Mouse (Mus musculus) spleen, postnatal 14 days (tissue): ENCODE data around the gene Gsto2.

Source experiments
- DNase-seq, 2 experiments: peaks; one replicate each; pipeline ENCODE4 v3.0.0; 2021 to 2022; ENCODE audit warnings: low spot score in 2 of 2

Gene Gsto2

DNA sequence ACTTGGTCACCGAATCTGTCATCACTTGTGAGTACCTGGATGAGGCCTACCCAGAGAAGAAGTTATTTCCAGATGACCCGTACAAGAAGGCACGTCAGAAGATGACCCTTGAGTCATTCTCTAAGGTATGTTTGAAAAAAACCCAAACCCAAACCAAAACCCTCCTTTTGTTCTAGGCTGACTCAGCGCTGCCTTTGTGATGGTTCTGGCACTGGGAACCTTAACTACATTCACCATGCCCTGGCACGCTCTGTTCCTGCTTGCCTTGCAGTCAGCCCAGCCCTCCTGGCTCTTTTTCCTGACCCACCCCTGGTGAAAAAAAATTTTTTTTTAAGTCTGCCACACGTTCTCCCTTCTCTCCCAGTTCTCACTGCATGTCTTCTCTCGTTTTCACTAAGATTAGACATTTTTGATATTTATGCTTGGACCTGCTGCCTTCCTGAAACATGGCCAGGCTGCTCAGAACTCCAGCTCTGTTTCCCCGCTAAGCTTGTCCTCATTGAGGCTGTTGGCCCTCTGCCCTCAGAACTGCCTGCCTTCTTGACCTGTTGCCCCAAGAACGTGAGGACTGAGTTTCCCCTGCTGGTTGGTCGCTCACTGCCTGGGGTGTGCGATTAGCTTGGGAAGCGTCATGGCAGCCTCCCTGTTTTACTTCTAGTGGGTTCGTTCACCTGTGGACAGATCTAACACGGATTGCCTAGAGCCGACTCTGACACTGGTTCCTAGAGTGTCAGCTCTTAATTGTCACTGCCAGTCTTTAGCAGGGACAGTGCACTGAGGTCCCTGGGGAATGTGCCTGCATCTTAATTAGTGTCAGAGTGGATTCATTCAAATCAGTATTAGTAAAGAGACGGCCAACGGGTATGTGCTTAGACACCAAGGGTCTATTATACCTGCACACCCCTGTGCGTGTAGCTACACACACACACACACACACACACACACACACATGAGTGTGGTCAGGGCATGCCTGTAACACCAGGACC is 7.1 kb upstream of the Gsto2 start:
- no peak for DNase-seq

DNA sequence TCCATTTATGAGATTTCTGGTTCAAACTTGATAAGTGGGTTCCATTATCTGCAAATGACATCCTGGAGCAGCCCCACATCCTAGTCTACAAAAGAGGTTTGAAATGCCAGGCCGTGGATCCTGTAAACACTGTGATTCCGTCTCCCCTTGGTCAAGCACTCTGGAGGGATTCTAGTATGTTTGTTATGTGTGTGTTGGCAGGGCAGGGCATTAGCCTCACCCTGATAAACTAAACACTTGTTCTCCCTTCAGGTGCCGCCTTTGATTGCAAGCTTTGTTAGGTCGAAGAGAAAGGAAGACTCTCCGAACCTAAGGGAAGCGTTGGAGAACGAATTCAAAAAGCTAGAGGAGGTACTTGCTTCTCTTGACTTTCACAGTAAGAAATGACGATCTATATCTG is 6.2 kb upstream of the Gsto2 start:
- DNase-seq = no peak

DNA sequence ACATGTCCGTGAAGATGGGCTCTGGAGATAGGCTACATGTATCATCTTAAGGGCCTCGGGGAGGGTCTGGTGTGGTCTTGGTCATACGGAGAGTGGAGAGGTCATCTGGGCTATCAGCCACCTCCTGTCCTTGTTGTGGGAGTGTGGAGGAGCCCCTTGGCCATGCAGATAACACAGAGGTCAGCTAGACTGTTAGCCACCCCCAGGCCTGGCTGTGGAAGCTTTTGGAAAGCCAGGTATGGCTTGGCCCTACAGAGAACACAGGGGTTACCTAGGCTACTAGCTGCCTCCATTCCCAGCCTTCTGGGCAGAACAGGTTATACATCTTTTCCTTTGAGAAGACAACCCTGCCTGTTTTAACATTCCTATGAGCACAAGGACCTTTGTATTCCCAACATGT is 2.8 kb upstream of the Gsto2 start:
- DNase-seq = no peak

DNA sequence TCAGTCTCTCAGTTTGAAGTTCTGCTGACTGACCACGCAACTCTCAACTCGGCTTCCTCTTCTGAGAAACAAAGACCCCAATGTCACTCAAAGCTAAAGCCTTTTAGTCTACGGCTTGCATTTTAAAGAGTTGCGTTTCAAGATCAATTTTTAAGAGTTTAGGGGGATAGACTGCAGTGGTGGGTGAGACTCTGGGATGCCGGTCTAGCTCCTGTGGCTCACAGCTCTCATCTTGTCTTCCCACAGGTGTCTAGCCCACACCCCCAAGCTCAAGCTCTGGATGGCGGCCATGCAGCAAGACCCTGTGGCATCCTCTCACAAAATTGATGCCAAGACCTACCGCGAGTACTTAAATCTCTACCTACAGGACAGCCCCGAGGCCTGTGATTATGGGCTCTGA is 1.3 kb upstream of the Gsto2 start:
- DNase-seq = no peak

DNA sequence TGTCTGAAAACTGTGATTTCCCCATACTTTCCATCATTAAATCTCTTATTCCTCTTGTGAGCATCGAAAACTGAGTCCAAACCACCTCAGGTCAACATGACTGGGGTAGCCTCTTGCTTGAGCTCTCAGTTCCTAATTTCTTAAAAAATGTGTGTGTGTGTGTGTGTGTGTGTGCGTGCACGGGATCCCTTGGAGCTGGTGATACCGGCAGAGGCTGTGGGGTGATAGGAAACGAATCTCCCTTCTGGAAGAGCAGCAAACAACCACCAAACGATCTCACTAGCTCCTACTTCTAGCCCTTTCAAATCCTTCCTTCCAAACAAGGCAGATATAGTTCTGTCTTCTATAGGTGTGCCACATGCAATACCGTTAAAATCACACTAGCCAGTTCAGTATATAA is 613 bp upstream of the Gsto2 start:
- DNase-seq = no peak

DNA sequence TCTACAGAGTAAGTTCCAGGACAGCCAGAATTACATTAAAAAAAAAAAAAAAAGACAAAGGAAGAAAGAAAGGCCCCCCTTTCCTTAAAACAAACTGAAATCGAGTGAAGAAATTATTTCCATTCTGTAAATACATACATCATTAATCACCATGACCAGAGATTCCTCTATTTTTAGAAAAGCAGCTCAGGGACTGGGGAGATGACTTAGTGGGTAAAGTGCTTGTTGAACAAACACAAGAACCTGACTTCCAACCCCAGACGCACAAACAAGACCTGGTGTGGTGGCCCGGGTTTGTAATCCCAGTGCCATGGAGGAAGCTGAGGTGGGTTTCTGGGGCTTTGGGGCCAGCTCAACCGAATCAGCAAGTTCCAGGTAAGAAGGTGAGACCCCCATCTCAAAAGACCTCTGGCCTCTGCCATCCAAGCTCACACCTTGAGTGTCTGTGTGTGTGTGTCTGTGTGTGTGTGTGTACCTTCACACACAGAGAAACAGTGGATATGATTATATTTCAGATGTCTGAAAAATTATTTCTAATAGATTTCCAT is 2.4 kb downstream of the Gsto2 start:
- DNase-seq = no peak

DNA sequence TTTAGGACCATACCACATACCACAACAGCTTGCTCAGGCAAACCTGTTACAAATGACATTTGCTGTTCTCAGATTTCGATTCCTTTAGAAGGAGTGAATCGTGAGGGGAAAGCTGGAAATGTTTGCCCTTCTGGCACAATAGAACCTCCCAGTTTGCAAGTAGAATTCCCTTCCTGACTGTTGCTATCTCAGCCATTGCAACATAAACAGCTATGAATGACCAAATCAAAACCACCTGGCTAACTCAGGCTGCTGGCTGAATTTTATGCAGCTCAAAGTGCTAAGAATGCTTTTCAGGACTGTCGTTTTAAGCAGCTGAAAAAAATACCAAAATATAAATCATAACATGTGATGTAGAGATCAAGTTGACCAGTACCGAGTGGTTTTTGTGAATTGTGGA is 3.6 kb downstream of the Gsto2 start:
- DNase-seq = no peak

DNA sequence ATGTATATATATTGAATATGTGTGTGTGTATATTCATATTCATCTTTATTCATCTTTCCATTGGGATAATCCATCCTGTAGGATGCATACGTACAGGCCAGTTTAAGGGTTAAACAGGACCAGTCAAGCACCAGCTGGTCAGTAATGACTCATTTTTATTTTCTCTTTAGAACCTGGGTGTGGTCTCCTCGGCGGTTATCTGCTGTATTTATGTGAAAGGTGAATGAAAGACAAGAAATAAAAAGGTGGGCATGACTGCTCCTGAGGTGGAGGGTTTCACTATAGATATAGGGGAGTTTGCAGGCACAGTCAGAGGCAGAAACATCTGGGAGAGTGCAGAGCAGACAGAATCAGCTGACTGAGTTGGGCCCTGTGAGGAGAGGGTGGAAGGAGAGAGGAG is 4.2 kb downstream of the Gsto2 start:
- DNase-seq = no peak

DNA sequence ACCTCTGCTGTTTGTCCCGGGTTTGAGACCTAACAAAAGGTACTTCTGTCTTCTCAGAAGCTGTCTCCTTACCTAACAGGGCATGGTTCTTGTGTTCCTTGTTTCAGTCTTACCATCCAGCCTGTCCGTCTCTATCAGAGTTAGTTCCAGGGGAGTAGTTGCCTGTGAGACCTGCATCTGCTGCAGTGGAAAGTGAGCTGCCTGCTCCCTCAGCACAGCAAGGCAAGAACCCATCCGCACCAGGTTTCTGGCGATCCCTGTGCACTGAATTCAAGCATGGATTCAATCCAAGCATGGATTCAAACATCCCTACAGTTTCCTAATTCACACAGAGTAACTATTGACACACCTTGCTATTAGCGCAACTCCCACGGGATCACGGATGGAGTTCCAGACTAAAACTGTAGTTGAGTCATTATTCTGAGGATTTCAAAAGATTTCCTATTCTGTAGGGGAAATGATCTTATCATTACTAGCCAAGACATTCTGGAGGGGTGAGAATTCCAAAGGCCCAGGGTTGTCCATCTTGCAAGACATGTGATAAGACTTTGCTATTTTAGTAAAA is 4.8 kb downstream of the Gsto2 start:
- DNase-seq = no peak

DNA sequence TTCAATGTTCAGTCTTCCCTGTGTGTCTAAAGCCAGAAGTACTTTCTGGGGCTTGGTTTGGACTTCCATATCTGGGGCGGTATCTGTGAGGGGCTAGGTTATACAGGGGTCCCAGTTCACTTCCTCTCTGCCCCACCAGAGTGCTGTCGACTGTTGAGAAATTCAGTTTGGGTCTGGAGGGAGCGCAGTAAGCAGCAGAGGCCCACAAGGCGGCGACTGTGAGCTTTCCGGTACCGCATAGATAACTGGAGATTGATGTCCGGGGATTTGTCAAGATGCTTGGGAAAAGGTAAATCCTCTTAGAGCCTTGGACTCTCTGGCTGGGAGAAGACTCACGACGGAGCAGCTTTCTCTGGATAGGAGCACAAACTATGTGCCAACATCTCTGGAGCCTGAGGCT is 6.2 kb downstream of the Gsto2 start:
- no peak for DNase-seq

DNA sequence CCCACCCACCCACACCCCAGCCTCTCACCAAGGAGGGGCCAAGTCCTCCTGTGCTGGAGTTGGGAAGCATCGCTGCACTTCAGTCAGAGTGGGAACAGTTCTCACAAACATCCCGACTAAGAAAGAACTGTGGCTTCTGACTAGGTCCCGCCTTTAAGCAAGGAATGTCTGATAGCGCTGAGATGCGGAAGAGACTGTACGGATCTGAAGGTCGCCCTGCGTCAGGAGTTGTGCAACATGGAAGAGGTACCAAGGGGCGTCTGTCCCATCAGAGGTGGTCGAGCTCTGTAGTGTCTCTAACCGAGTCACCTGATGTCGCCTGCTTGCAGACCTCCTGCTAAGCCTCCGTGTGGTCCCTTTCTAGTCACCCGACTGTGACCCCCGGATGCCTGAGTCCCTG is 10.9 kb downstream of the Gsto2 start:
- DNase-seq = no peak

DNA sequence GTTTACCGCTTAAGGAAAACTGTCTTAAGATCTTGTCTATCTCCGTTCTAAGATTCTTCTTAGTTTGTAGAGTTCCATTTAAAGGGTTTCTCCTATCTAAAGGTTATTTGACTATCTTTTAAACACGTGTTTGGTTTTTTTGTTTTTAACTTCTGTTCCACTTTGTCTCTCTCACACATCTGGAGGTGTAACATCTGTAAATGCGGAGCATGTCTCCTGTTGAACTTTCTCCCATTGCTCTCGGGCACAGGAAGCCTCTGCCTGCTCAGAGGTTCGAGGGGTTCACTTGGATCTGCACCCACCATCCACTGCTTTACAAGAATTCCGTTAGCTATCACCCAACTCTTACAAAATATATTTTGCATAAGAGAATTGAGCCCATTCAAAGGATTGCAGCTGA is 16.2 kb downstream of the Gsto2 start:
- no peak for DNase-seq

DNA sequence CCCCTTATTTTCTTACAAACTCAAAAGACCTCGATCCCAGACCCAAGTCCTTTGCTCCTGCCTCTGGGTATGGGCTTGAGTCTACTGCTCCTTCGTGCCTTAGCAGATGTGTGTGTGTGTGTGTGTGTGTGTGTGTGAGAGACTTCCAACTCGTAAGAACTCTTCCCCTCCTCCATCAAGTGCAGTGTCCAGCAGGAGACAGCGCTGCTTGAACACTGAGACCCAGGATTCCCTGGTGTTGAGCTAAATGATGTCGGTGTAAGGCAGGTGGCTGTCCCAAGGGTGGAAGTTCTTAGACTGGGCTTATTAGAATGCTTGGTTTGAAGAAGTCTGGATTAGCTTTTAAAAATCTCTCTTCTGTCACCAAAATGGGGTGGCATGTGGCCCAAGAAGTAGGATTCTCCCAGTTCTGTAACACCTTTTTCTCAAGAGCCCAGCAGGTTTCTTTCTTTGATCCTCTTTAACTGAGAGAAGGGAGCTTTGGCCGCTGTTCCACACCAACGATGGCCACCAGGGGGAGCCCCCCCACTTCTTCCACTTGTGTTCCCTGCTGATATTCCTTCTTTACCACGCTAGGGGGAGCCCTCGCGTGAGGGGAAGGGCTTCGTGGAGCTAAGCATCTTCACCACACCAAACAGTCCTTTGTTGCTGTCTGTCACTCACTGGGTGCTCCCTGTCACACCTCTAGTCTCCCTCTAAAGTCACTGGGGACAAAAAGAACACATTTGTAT is 17.0 kb downstream of the Gsto2 start:
- DNase-seq = peak; percentile 62 to 73

DNA sequence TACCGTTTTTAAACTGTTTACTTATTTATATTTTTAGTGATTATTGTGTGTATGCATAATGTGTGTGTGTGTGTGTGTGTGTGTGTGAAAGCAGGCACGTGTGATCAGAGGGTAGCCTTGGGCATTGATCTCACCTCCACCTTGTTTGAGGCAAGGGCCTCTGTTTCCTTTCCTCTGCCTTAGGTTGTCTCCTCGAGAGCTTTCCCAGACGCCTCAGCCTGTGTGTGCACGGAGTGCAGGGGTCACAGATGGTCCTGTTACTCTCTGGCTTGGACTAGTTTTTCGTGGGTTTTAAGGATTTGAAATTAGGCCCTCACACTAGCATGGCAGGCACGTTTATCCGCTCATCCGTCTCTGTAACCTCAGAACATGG is 17.5 kb downstream of the Gsto2 start:
- DNase-seq = no peak

DNA sequence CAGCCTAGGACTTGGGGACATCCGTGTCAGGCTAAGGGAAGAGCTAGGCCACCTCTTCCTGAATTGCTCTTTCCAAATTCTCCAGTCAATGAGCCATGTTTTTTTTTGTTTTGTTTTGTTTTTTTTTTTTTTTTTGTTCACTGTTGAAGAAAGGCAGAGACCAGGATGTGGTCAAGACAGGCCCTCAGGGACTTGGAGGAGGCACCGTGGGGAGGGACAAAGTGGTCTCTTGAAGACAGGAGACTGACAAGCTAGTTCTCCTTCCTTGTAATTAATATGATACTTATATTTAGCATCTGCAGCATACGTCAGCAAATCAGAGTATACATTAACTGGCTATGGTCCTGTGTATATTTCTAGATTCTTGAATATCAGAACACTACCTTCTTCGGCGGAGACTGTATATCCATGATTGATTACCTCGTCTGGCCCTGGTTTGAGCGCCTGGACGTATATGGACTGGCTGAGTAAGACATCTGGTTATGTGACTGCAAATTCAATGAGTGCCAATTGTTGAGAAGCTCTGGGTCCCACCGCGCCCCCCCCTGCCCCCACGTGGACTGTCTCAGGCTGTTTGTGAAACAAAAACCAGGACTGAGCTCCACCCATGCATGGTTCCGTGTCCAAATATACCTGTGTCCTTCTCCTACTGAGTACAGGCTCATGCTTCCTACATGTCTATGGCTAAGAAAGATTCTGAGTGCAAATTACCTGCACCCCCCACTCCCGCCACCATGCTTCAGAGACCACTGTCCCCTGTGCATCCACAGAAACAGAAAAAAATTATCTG is 19.2 kb downstream of the Gsto2 start:
- no peak for DNase-seq

DNA sequence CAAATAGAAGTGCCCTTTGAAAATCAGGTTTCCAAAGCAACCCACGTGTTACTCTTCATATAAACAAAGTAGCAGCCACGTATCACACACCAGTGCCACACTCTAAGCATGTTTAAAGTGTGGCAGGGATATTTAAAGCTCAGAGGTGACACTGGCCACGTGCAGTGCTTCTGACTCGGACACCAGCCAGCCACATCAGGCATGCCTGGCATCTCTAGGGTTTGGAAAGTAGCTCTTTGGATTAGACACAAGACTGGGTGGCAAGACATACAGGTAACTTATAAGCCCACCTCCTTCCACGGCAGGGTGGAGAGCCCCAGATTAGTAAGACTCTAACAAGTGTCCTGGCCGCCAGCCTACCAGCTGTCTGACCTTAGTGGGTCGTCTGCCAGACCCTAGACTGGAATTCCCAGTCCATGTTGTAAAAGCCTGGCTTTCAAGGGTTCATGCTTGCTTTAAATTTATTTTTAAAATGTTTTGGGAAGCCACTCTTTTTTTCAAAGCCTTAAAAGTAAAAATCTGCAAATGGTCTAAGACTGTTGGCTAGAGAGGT is 19.9 kb downstream of the Gsto2 start:
- DNase-seq = no peak

DNA sequence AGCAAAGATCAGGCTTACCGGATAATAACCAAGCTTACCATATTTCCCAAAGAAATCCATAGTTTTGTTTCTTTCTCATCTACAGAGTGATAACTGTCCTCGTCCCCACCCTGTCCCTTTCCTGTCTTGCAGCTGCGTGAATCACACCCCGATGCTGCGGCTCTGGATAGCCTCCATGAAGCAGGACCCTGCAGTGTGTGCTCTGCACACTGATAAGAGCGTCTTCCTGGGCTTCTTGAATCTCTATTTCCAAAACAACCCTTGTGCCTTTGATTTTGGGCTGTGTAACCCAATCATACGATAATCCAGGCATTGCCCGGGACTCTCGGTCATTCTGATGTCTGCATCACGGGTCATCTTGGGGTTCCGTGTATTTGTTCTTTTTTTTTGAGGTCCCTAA is 20.6 kb downstream of the Gsto2 start:
- no peak for DNase-seq

DNA sequence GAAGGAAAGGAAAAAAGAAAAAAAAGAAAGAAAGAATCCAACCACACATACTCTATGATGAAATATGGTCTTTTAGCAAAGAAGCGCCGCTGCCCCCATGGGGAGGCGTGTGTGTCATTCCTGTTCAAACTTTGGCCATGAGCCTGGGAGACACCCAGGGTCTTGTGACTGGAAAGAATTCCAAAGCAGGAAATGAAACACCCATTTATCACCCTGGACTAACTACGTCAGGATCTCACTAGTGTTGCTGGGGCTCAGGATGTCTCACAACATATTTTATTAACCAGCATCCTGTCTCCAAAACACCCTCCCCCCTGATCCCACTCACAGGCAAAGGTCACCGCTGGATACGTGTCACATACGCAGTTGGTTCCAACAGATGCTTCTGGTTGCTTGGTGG is 21.3 kb downstream of the Gsto2 start:
- DNase-seq = no peak

DNA sequence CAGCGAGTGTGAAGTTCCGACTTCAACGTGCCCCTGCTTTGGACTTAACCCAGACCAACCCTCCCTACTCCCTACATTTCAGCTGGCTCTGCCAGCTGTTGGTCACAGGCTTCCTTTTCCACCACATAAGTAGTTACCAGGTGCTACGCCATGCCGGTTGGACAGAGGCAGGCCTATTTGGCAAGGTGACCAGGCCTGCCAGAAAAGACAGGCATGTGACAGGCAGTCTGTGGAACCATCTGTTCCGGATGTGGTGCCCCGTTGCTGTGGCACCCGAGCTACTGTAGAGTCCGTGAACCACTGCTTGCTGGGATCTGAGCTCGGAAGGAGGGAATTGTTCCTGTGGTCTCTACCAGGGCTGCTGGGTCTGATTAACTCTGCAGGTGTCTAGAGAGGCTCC is 22.1 kb downstream of the Gsto2 start:
- no peak for DNase-seq

DNA sequence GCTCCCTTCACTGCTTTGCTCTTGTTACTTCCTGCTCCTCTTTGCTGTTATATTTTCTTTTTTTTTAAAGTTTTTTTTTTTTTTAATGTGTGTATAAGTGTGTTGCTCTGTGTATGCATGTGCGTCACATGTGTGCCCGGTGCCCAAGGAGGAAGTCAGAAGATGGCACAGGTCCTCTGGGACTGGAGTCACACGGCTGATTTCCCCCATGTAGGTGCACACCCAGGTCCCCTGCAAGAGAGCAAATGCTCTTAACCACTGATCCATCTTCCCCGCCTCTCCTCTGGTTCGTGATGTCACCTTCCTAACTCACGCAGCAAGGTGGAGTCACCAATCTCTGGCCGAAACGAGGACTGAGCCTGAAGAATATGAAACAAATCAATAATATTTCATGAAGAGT is 22.7 kb downstream of the Gsto2 start:
- DNase-seq = peak in 1 of 2 experiments; percentile 36

DNA sequence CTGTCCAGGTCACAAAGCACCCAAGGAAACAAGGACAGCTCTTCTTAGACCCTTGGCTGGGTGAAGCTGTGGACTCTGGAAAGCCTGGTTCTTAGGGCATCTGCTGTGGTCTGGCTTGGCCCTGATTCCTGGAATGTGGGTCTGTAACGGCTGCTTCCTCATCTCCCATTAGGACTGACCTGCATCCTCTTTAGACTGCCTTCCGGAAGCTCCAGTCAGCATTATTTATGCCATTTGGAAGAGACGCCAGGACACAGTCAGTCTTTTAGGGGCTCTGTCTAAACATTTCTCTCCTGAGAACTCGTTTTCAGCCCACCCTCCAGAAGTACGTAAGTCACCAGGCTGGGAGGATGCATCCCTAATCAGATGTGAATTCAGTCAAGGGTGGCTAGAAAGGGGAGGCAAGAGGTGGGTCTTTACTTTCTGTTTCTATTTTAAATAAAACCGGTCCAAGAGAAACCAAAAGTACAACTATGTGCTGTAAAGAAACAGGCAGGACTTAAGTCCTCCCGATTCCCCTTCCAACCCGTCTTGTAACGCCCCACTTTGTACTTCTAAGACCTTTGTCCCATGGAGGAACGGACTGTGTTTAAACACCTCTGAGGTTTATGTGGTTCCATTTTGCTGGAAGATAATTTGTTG is 25.3 kb downstream of the Gsto2 start:
- DNase-seq = no peak
